Mouse (Mus musculus): ENCODE data around the gene Pfkp.

DNA sequence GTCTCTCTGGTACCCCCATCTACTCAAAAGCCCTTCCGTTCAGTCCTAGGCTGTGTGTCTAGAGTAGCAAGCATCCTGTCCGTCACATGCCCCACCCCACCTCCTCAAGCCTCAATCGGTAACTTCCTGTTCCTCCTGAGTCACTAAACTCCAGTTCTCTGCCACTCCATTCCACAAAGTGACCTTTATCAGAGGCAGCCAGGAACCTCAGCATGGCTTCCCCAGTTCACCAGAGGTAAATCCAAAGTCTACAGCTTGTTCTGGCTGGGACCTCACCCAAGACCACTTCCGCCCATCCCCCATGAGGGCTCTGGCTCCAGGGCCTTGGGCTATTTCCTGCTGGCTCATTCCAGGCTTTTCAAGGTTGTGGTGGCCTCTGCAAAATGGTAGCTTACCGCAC, 6.1 kb downstream of the Pfkp start:
- TF ChIP-seq CTCF (IDR thresholded peaks at IDR 0.05; ENCODE audit: extremely low read depth, insufficient read depth, insufficient read length, insufficient replicate concordance) (no peak), POLR2A (IDR thresholded peaks at IDR 0.05; ENCODE audit: low read depth, low read length) (no peak)

All from spleen, adult 2 months (tissue).